Mouse (Mus musculus) kidney, postnatal 14 days (tissue): ENCODE measurements around the gene Plin5.

Experiments
- DNase-seq: peaks from one replicate; pipeline ENCODE4 v3.0.0; 2022; ENCODE audit warnings: mixed read lengths

The Plin5 gene

GRCm38 (mm10) chr17:56117251-56117710 lies at the start of gene Plin5:
Gene Plin5, minus strand, starts transcription at chr17:56117596.
- DNase-seq: peak; percentile 84

GRCm38 (mm10) chr17:56165671-56166070 lies 48.3 kb upstream of the Plin5 start:
- DNase-seq: no peak

- DNase-seq: no peak
Observed at GRCm38 (mm10) chr17:56164510-56164909, 47.1 kb upstream of the Plin5 start.

GRCm38 (mm10) chr17:56163523-56164102 lies 46.2 kb upstream of the Plin5 start:
- no peak for DNase-seq

- peak; percentile 97 for DNase-seq
Observed at GRCm38 (mm10) chr17:56162231-56162774, 44.9 kb upstream of the Plin5 start, which contains the start of gene Tnfaip8l1. Gene Tnfaip8l1, plus strand, starts transcription at chr17:56162477.

GRCm38 (mm10) chr17:56159729-56160128 lies 42.3 kb upstream of the Plin5 start:
- DNase-seq: peak; percentile 79

GRCm38 (mm10) chr17:56153643-56154042 lies 36.2 kb upstream of the Plin5 start:
- peak; percentile 57 for DNase-seq

GRCm38 (mm10) chr17:56149897-56150296 lies 32.5 kb upstream of the Plin5 start:
- no peak for DNase-seq

GRCm38 (mm10) chr17:56148790-56149618 lies 31.6 kb upstream of the Plin5 start:
- no peak for DNase-seq

GRCm38 (mm10) chr17:56148280-56148679 lies 30.9 kb upstream of the Plin5 start:
- DNase-seq: no peak

- DNase-seq: no peak
Observed at GRCm38 (mm10) chr17:56147420-56147819, 30.0 kb upstream of the Plin5 start.

- DNase-seq: no peak
Observed at GRCm38 (mm10) chr17:56146131-56146530, 28.7 kb upstream of the Plin5 start.

- no peak for DNase-seq
Observed at GRCm38 (mm10) chr17:56144546-56144945, 27.1 kb upstream of the Plin5 start.

GRCm38 (mm10) chr17:56141702-56142605 lies 24.6 kb upstream of the Plin5 start:
- no peak for DNase-seq

- peak; percentile 66 for DNase-seq
Observed at GRCm38 (mm10) chr17:56139858-56140595, 22.6 kb upstream of the Plin5 start, which contains the start of gene Sema6b. Gene Sema6b, minus strand, starts transcription at chr17:56140343.

- no peak for DNase-seq
Observed at GRCm38 (mm10) chr17:56139355-56139754, 22.0 kb upstream of the Plin5 start.

GRCm38 (mm10) chr17:56137839-56138613 lies 20.6 kb upstream of the Plin5 start:
- DNase-seq: no peak

- DNase-seq: no peak
Observed at GRCm38 (mm10) chr17:56136558-56136957, 19.2 kb upstream of the Plin5 start.

- DNase-seq: peak; percentile 72
Observed at GRCm38 (mm10) chr17:56134463-56134971, 17.1 kb upstream of the Plin5 start.

GRCm38 (mm10) chr17:56133457-56134363 lies 16.3 kb upstream of the Plin5 start:
- peak; percentile 84 for DNase-seq
